Mouse (Mus musculus): ENCODE results near the gene Large1. TPM values are rescaled to one million over a fixed set of nuclear protein-coding genes. Genes with fewer than 3 reads are reported as not detected.

Large1 gene
- polyA plus RNA-seq, 1 experiment from 2014 or later = 12.5 TPM

DNA sequence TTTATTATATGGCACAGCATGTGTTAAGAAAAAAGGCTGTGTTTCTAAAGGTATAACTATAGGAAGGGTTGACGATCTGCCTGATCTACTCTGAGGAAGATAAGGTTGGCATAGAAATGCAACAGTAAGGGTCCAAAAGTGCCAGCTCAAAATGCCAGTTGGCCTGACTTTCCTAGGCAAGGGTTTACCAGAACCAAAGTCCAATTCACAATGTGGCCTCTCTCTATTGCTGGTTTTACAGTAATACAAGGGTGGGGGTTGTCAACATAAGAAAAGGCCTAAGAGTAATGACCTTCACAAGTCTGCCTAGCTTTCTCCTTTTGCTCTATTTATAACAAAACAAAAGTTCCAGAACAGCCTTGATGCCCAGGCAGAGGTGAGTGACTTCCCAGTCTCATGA lies 166.0 kb downstream of the Large1 start:
- Histone ChIP-seq H3K27ac (replicated peaks; ENCODE audit: low read depth, low read length) (no peak overlapping the region), H3K4me3 (ENCODE audit: low read depth, low read length) (no peak overlapping the region), H3K36me3 (ENCODE audit: control insufficient read depth, insufficient read depth, low read length) (no peaks in the 10 kb centered on the region), H3K4me1 (ENCODE audit: control insufficient read depth, insufficient read depth, low read length) (no peaks in the 10 kb centered on the region), H3K4me2 (ENCODE audit: low read depth, low read length) (no peak overlapping the region), H3K9me3 (ENCODE audit: control insufficient read depth, low read length) (no peaks in the 10 kb centered on the region), H3K9ac (ENCODE audit: low read depth, low read length) (no peak overlapping the region), H3K27me3 (replicated peaks; ENCODE audit: control insufficient read depth, insufficient read depth, low read length) (no peaks in the 10 kb centered on the region)
- 92% methylated on average over 1 of the region's 1 CpGs for WGBS
- DNase-seq (ENCODE audit: low spot score) (no peak), ATAC-seq (ENCODE audit: low read depth) (no peak)

DNA sequence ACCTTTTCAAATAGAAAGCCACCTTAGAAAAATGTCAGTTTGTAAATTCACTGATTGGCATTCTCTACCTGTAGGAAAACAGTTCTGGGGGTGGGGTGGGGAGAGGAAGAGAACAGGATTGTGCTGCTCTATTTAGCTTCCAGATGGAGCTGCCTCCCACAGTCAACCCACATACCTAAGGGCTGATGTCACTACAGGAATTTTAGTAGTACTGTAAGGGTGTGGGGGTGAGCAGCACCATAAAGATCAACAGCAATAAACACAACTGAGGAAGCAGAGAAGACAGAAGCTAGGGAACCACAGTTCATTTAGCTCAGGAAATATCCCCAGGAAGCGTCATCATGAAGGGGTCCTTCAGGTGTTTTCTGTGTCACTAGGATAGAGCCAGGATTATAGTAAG lies 174.9 kb downstream of the Large1 start:
- H3K4me1 ChIP-seq (ENCODE audit: control insufficient read depth, insufficient read depth, low read length) = no peaks in the 10 kb centered on the region
- 44% methylated on average over 1 of the region's 1 CpGs for WGBS
- no peaks in the 10 kb centered on the region for H3K27me3 ChIP-seq (replicated peaks; ENCODE audit: control insufficient read depth, insufficient read depth, low read length)
- no peak overlapping the region for H3K27ac ChIP-seq (replicated peaks; ENCODE audit: low read depth, low read length)
- H3K4me2 ChIP-seq (ENCODE audit: low read depth, low read length) = no peak overlapping the region
- ATAC-seq (ENCODE audit: low read depth) (peak; percentile 70; the same call in 1 of the 2 replicates), DNase-seq (ENCODE audit: low spot score) (peak; percentile 34)
- no peak overlapping the region for H3K9ac ChIP-seq (ENCODE audit: low read depth, low read length)
- no peak overlapping the region for H3K4me3 ChIP-seq (ENCODE audit: low read depth, low read length)
- H3K9me3 ChIP-seq (ENCODE audit: control insufficient read depth, low read length) = no peaks in the 10 kb centered on the region
- H3K36me3 ChIP-seq (ENCODE audit: control insufficient read depth, insufficient read depth, low read length) = no peaks in the 10 kb centered on the region

DNA sequence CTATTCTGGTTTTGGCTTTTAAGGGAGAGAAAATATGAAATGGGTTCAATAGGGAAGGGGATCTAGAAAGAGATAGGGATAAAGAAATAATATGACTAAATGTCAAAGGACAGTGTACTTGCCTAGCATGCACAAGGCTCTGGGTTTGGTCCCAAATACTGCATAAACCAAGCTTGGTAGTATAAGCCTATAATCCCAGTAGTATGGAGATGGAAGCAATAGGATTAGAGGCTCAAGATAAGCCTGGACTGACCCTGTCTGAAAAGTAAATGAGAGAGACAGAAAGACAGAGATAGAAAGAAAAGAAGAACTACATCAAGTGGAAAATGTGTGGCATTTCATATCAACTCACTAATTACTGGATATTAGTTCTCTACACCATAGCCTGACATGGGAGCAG lies 180.7 kb downstream of the Large1 start:
- ATAC-seq (ENCODE audit: low read depth) = no peak
- no peaks in the 10 kb centered on the region for H3K9me3 ChIP-seq (ENCODE audit: control insufficient read depth, low read length)

DNA sequence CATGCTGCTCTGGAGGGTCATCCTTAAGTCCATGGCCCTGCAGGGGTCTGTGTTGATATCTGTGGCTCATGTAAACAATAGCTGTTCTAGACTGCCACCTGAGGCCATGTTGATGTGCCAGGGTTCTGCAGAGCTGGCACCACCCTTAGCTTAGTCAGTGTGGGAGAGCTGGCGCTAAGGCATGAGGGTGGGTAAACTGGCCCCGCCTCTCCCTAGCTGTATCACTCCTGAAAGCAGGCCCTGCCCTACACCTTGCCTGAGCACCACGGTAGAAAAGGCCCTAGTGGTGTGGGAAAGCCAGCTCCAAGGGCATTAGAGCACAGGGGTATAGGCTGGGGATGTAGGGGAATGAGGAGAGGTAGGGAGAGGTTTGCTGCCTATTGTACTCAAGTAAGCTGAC lies 191.3 kb downstream of the Large1 start:
- WGBS = 73% methylated on average over 3 of the region's 3 CpGs
- H3K9me3 ChIP-seq (ENCODE audit: control insufficient read depth, low read length) = no peaks in the 10 kb centered on the region
- no peak overlapping the region for H3K27ac ChIP-seq (replicated peaks; ENCODE audit: low read depth, low read length)
- no peaks in the 10 kb centered on the region for H3K36me3 ChIP-seq (ENCODE audit: control insufficient read depth, insufficient read depth, low read length)
- H3K4me1 ChIP-seq (ENCODE audit: control insufficient read depth, insufficient read depth, low read length) = no peaks in the 10 kb centered on the region
- H3K4me2 ChIP-seq (ENCODE audit: low read depth, low read length) = no peak overlapping the region
- no peak overlapping the region for H3K9ac ChIP-seq (ENCODE audit: low read depth, low read length)
- DNase-seq (ENCODE audit: low spot score) (no peak), ATAC-seq (ENCODE audit: low read depth) (no peak)
- no peaks in the 10 kb centered on the region for H3K27me3 ChIP-seq (replicated peaks; ENCODE audit: control insufficient read depth, insufficient read depth, low read length)
- H3K4me3 ChIP-seq (ENCODE audit: low read depth, low read length) = no peak overlapping the region

More for the DNA sequence above, 180.7 kb downstream of the Large1 start:
- Histone ChIP-seq H3K4me3 (ENCODE audit: low read depth, low read length) (no peak overlapping the region), H3K27ac (replicated peaks; ENCODE audit: low read depth, low read length) (no peak overlapping the region), H3K27me3 (replicated peaks; ENCODE audit: control insufficient read depth, insufficient read depth, low read length) (no peaks in the 10 kb centered on the region), H3K9ac (ENCODE audit: low read depth, low read length) (no peak overlapping the region), H3K4me1 (ENCODE audit: control insufficient read depth, insufficient read depth, low read length) (no peaks in the 10 kb centered on the region), H3K4me2 (ENCODE audit: low read depth, low read length) (no peak overlapping the region), H3K36me3 (ENCODE audit: control insufficient read depth, insufficient read depth, low read length) (no peaks in the 10 kb centered on the region)
- DNase-seq (ENCODE audit: low spot score) = no peak

DNA sequence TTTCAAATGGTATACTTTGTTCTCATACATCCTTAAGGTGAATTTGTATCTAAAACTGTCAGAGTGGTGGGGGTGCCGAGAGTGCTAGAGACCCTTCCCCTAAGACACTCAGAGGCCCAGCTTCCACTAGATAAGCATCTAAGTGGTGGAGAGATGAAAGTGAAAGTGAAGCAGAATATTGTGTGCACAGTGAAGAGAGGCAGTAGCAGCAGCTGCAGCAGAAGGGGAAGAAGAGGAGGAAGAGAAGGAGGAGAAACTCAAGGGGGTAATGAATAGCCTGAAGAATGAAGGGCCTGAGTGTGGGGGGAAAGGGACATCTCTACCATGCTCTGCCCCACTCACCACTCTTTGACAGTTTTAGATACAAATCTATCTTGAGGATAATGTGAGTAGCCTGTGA lies 191.8 kb downstream of the Large1 start:
- 79% methylated on average over 1 of the region's 1 CpGs for WGBS
- H3K27ac ChIP-seq (replicated peaks; ENCODE audit: low read depth, low read length) = no peak overlapping the region
- H3K27me3 ChIP-seq (replicated peaks; ENCODE audit: control insufficient read depth, insufficient read depth, low read length) = no peaks in the 10 kb centered on the region
- no peaks in the 10 kb centered on the region for H3K4me1 ChIP-seq (ENCODE audit: control insufficient read depth, insufficient read depth, low read length)
- ATAC-seq (ENCODE audit: low read depth) = no peak
- H3K4me2 ChIP-seq (ENCODE audit: low read depth, low read length) = no peak overlapping the region
- no peaks in the 10 kb centered on the region for H3K9me3 ChIP-seq (ENCODE audit: control insufficient read depth, low read length)
- no peak overlapping the region for H3K9ac ChIP-seq (ENCODE audit: low read depth, low read length)
- H3K36me3 ChIP-seq (ENCODE audit: control insufficient read depth, insufficient read depth, low read length) = no peaks in the 10 kb centered on the region
- DNase-seq (ENCODE audit: low spot score) = no peak
- H3K4me3 ChIP-seq (ENCODE audit: low read depth, low read length) = no peak overlapping the region

DNA sequence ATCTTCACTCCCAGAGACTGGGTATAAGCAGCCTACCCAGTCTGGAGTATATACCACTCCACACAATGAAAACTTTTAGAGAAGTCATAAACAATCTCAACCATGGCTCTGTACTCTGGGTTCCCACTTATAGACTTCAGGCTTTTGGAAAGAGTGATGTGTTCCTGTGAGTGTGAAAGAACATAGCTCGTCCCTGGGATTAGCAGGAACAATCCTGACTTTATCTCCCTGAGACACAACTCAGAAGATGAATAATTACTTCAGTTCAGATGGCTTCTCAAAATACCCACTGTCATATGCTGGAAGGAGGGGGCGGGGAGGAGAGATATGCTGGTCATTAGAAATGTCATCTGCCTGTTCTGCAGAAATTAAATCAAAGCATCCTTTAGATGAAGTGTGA lies 192.4 kb downstream of the Large1 start:
- Histone ChIP-seq H3K27ac (replicated peaks; ENCODE audit: low read depth, low read length) (no peak overlapping the region), H3K4me2 (ENCODE audit: low read depth, low read length) (no peak overlapping the region), H3K36me3 (ENCODE audit: control insufficient read depth, insufficient read depth, low read length) (no peaks in the 10 kb centered on the region), H3K27me3 (replicated peaks; ENCODE audit: control insufficient read depth, insufficient read depth, low read length) (no peaks in the 10 kb centered on the region), H3K9ac (ENCODE audit: low read depth, low read length) (no peak overlapping the region), H3K4me1 (ENCODE audit: control insufficient read depth, insufficient read depth, low read length) (no peaks in the 10 kb centered on the region), H3K9me3 (ENCODE audit: control insufficient read depth, low read length) (no peaks in the 10 kb centered on the region), H3K4me3 (ENCODE audit: low read depth, low read length) (no peak overlapping the region)
- no peak for ATAC-seq (ENCODE audit: low read depth)
- WGBS = 73% methylated on average over 2 of the region's 2 CpGs
- no peak for DNase-seq (ENCODE audit: low spot score)

DNA sequence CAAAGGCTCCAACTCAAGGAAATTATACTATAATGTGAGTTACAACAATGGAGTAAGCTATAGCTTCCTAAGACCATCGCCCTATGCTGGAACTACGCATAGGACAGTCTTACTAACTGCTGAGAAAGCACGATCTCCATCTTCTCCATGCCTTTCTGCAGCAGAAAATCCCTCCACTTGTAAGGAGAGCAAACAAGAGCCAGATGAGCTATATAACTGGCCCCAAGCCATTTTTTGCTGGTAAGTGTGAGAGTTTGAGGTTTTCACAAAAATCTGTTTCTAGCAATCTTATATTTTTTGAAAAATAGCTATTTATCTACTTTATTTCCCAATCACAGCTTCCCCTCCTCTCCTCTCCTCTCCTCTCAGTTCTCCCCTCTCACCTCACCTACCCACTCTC lies 206.1 kb downstream of the Large1 start:
- Histone ChIP-seq H3K4me2 (ENCODE audit: low read depth, low read length) (no peak overlapping the region), H3K4me1 (ENCODE audit: control insufficient read depth, insufficient read depth, low read length) (no peaks in the 10 kb centered on the region), H3K27me3 (replicated peaks; ENCODE audit: control insufficient read depth, insufficient read depth, low read length) (no peaks in the 10 kb centered on the region), H3K4me3 (ENCODE audit: low read depth, low read length) (no peak overlapping the region), H3K36me3 (ENCODE audit: control insufficient read depth, insufficient read depth, low read length) (no peaks in the 10 kb centered on the region), H3K27ac (replicated peaks; ENCODE audit: low read depth, low read length) (no peak overlapping the region), H3K9ac (ENCODE audit: low read depth, low read length) (no peak overlapping the region), H3K9me3 (ENCODE audit: control insufficient read depth, low read length) (no peaks in the 10 kb centered on the region)
- WGBS = 88% methylated on average over 3 of the region's 3 CpGs
- DNase-seq (ENCODE audit: low spot score) = peak; percentile 6
- ATAC-seq (ENCODE audit: low read depth) = no peak

DNA sequence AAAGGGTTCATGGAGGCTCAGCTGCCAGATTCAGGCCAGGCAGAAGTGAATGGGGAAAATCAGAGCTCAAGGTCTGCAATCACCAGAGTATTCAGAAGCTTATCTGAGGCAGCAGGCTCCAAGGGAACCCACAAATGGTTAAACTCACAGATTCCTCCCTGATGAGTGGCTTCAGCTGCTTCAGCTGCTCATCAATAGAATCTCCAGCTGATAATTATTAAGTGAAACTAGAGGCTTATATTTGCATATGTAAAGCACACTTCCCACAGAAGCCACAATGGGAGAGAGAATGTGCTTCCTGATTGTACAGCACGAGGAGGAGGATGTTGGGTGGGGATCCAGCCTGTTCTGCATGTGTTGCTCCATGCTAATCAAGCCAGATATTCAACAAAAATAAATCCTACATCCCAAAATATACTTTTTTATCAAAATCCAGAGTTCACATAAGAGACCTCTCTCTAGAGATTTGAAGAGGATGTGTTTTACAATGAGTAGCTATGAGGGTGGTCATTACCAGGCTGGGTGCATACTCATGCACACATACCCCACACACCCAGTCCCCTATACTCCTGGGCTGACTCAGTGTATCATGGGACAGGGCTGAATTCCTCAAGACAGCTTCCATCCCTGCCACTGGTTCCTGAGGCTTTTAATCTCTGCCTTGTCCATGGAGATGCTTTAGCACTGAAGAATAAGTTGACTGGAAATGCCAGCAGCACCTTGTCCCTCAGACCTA lies 210.5 kb downstream of the Large1 start:
- no peak overlapping the region for H3K27ac ChIP-seq (replicated peaks; ENCODE audit: low read depth, low read length)
- no peaks in the 10 kb centered on the region for H3K9me3 ChIP-seq (ENCODE audit: control insufficient read depth, low read length)
- H3K4me3 ChIP-seq (ENCODE audit: low read depth, low read length) = no peak overlapping the region
- H3K27me3 ChIP-seq (replicated peaks; ENCODE audit: control insufficient read depth, insufficient read depth, low read length) = no peaks in the 10 kb centered on the region
- ATAC-seq (ENCODE audit: low read depth) (no peak), DNase-seq (ENCODE audit: low spot score) (peak; percentile 13)
- no peaks in the 10 kb centered on the region for H3K36me3 ChIP-seq (ENCODE audit: control insufficient read depth, insufficient read depth, low read length)
- no peak overlapping the region for H3K9ac ChIP-seq (ENCODE audit: low read depth, low read length)
- 18% methylated on average over 1 of the region's 1 CpGs for WGBS
- H3K4me2 ChIP-seq (ENCODE audit: low read depth, low read length) = no peak overlapping the region
- no peaks in the 10 kb centered on the region for H3K4me1 ChIP-seq (ENCODE audit: control insufficient read depth, insufficient read depth, low read length)

DNA sequence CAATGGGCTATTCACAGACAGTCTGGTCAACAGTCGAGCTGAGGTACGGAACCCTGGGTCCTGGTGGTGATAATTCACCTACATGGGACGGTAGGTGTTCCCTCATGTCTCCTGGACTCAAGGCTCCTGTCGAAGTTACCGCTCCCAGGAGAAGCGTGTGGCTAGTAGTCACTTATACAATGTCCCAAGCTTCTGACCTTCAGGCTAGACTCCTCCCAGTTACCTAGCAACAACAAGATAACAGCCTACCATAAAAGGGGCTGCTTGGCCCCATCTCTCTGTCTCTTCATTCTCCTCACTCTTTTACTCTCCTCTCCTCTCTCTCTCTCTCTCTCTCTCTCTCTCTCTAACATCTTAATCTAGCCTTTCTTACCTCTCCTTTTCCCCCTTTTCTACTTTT lies 217.9 kb downstream of the Large1 start:
- Histone ChIP-seq H3K27ac (replicated peaks; ENCODE audit: low read depth, low read length) (no peak overlapping the region), H3K4me3 (ENCODE audit: low read depth, low read length) (no peak overlapping the region), H3K9ac (ENCODE audit: low read depth, low read length) (no peak overlapping the region), H3K9me3 (ENCODE audit: control insufficient read depth, low read length) (no peaks in the 10 kb centered on the region), H3K27me3 (replicated peaks; ENCODE audit: control insufficient read depth, insufficient read depth, low read length) (no peaks in the 10 kb centered on the region), H3K4me1 (ENCODE audit: control insufficient read depth, insufficient read depth, low read length) (no peaks in the 10 kb centered on the region), H3K36me3 (ENCODE audit: control insufficient read depth, insufficient read depth, low read length) (0 out of 2 replicates have a peak, but pooled peaks cover 5% of the 10 kb centered on the region), H3K4me2 (ENCODE audit: low read depth, low read length) (no peak overlapping the region)
- DNase-seq (ENCODE audit: low spot score) (no peak), ATAC-seq (ENCODE audit: low read depth) (no peak)
- 87% methylated on average over 6 of the region's 6 CpGs for WGBS

Data from embryonic facial prominence, embryonic 14.5 days (tissue).